Mouse (Mus musculus): ENCODE data around the gene Slc6a20a.

The Slc6a20a gene

GRCm38 (mm10) chr9:123651369-123651768 is 27.3 kb downstream of the Slc6a20a start:
- no peaks in the 10 kb centered on the region for H3K27me3 ChIP-seq (ENCODE audit: insufficient read depth, low read length)
- TF ChIP-seq CTCF (conservative IDR thresholded peaks at IDR 0.05; ENCODE audit: low read length): no peak
- TF ChIP-seq POU5F1 (IDR thresholded peaks at IDR 0.05; ENCODE audit: borderline replicate concordance, low read length): no peak
- TF ChIP-seq NANOG (IDR thresholded peaks at IDR 0.05; ENCODE audit: borderline replicate concordance, low read length): no peak

GRCm38 (mm10) chr9:123649785-123650511 is 28.7 kb downstream of the Slc6a20a start:
- no peaks in the 10 kb centered on the region for H3K36me3 ChIP-seq (ENCODE audit: insufficient read depth, low read length)
- TF ChIP-seq POU5F1 (IDR thresholded peaks at IDR 0.05; ENCODE audit: borderline replicate concordance, low read length): no peak
- TF ChIP-seq CTCF (conservative IDR thresholded peaks at IDR 0.05; ENCODE audit: low read length): no peak
- no peak for TF ChIP-seq NANOG (IDR thresholded peaks at IDR 0.05; ENCODE audit: borderline replicate concordance, low read length)
- H3K9me3 ChIP-seq (ENCODE audit: low read length): no peaks in the 10 kb centered on the region
- H3K27me3 ChIP-seq (ENCODE audit: insufficient read depth, low read length): no peaks in the 10 kb centered on the region
- no peaks in the 10 kb centered on the region for H3K4me1 ChIP-seq (replicated peaks; ENCODE audit: low read depth, low read length)
- H3K4me3 ChIP-seq (replicated peaks; ENCODE audit: low read length): no peak overlapping the region

More at GRCm38 (mm10) chr9:123651369-123651768, 27.3 kb downstream of the Slc6a20a start:
- no peaks in the 10 kb centered on the region for H3K4me1 ChIP-seq (replicated peaks; ENCODE audit: low read depth, low read length)
- no peaks in the 10 kb centered on the region for H3K9me3 ChIP-seq (ENCODE audit: low read length)
- no peaks in the 10 kb centered on the region for H3K36me3 ChIP-seq (ENCODE audit: insufficient read depth, low read length)
- H3K4me3 ChIP-seq (replicated peaks; ENCODE audit: low read length): peak overlapping the region; percentile 26; the same call in 1 of the 2 replicates

GRCm38 (mm10) chr9:123640106-123640505 is 38.6 kb downstream of the Slc6a20a start:
- no peaks in the 10 kb centered on the region for H3K4me1 ChIP-seq (replicated peaks; ENCODE audit: low read depth, low read length)
- H3K36me3 ChIP-seq (ENCODE audit: insufficient read depth, low read length): no peaks in the 10 kb centered on the region
- H3K4me3 ChIP-seq (replicated peaks; ENCODE audit: low read length): no peak overlapping the region
- TF ChIP-seq CTCF (conservative IDR thresholded peaks at IDR 0.05; ENCODE audit: low read length) (no peak), NANOG (IDR thresholded peaks at IDR 0.05; ENCODE audit: borderline replicate concordance, low read length) (no peak)
- no peaks in the 10 kb centered on the region for H3K27me3 ChIP-seq (ENCODE audit: insufficient read depth, low read length)
- no peaks in the 10 kb centered on the region for H3K9me3 ChIP-seq (ENCODE audit: low read length)

- H3K36me3 ChIP-seq (ENCODE audit: insufficient read depth, low read length): no peaks in the 10 kb centered on the region
- H3K9me3 ChIP-seq (ENCODE audit: low read length): no peaks in the 10 kb centered on the region
- TF ChIP-seq CTCF (conservative IDR thresholded peaks at IDR 0.05; ENCODE audit: low read length) (peak; percentile 47), POU5F1 (IDR thresholded peaks at IDR 0.05; ENCODE audit: borderline replicate concordance, low read length) (no peak)
- H3K27me3 ChIP-seq (ENCODE audit: insufficient read depth, low read length): no peaks in the 10 kb centered on the region
- no peak overlapping the region for H3K4me3 ChIP-seq (replicated peaks; ENCODE audit: low read length)
- H3K4me1 ChIP-seq (replicated peaks; ENCODE audit: low read depth, low read length): no peaks in the 10 kb centered on the region
These were observed 40.0 kb downstream of the Slc6a20a start for GRCm38 (mm10) chr9:123638668-123639089.

- TF ChIP-seq NANOG (IDR thresholded peaks at IDR 0.05; ENCODE audit: borderline replicate concordance, low read length): no peak
- H3K4me3 ChIP-seq (replicated peaks; ENCODE audit: low read length): no peak overlapping the region
- no peaks in the 10 kb centered on the region for H3K36me3 ChIP-seq (ENCODE audit: insufficient read depth, low read length)
- no peaks in the 10 kb centered on the region for H3K9me3 ChIP-seq (ENCODE audit: low read length)
- no peaks in the 10 kb centered on the region for H3K4me1 ChIP-seq (replicated peaks; ENCODE audit: low read depth, low read length)
- H3K27me3 ChIP-seq (ENCODE audit: insufficient read depth, low read length): no peaks in the 10 kb centered on the region
These were observed 40.5 kb downstream of the Slc6a20a start for GRCm38 (mm10) chr9:123638231-123638630.

GRCm38 (mm10) chr9:123636771-123637170 is 41.9 kb downstream of the Slc6a20a start:
- Histone ChIP-seq H3K27me3 (ENCODE audit: insufficient read depth, low read length) (no peaks in the 10 kb centered on the region), H3K4me1 (replicated peaks; ENCODE audit: low read depth, low read length) (no peaks in the 10 kb centered on the region), H3K36me3 (ENCODE audit: insufficient read depth, low read length) (no peaks in the 10 kb centered on the region), H3K9me3 (ENCODE audit: low read length) (no peaks in the 10 kb centered on the region), H3K4me3 (replicated peaks; ENCODE audit: low read length) (no peak overlapping the region)
- TF ChIP-seq CTCF (conservative IDR thresholded peaks at IDR 0.05; ENCODE audit: low read length) (no peak), POU5F1 (IDR thresholded peaks at IDR 0.05; ENCODE audit: borderline replicate concordance, low read length) (no peak), NANOG (IDR thresholded peaks at IDR 0.05; ENCODE audit: borderline replicate concordance, low read length) (no peak)

GRCm38 (mm10) chr9:123632993-123633392 is 45.7 kb downstream of the Slc6a20a start:
- H3K4me1 ChIP-seq (replicated peaks; ENCODE audit: low read depth, low read length): no peaks in the 10 kb centered on the region
- no peak for TF ChIP-seq NANOG (IDR thresholded peaks at IDR 0.05; ENCODE audit: borderline replicate concordance, low read length)
- TF ChIP-seq POU5F1 (IDR thresholded peaks at IDR 0.05; ENCODE audit: borderline replicate concordance, low read length): no peak
- no peak for TF ChIP-seq CTCF (conservative IDR thresholded peaks at IDR 0.05; ENCODE audit: low read length)
- no peak overlapping the region for H3K4me3 ChIP-seq (replicated peaks; ENCODE audit: low read length)

GRCm38 (mm10) chr9:123632281-123632680 is 46.4 kb downstream of the Slc6a20a start, which contains the start of gene Slc6a20b:
Slc6a20b (minus strand) TSS chr9:123632565.
- TF ChIP-seq NANOG (IDR thresholded peaks at IDR 0.05; ENCODE audit: borderline replicate concordance, low read length): no peak
- TF ChIP-seq CTCF (conservative IDR thresholded peaks at IDR 0.05; ENCODE audit: low read length): no peak
- TF ChIP-seq POU5F1 (IDR thresholded peaks at IDR 0.05; ENCODE audit: borderline replicate concordance, low read length): no peak
- H3K9me3 ChIP-seq (ENCODE audit: low read length): no peaks in the 10 kb centered on the region
- H3K27me3 ChIP-seq (ENCODE audit: insufficient read depth, low read length): no peaks in the 10 kb centered on the region
- H3K4me1 ChIP-seq (replicated peaks; ENCODE audit: low read depth, low read length): no peaks in the 10 kb centered on the region
- no peak within 1 kb of the TSS for H3K4me3 ChIP-seq (replicated peaks; ENCODE audit: low read length)
- H3K36me3 ChIP-seq (ENCODE audit: insufficient read depth, low read length): no peaks in the 10 kb centered on the region

More at GRCm38 (mm10) chr9:123632993-123633392, 45.7 kb downstream of the Slc6a20a start:
- Histone ChIP-seq H3K9me3 (ENCODE audit: low read length) (no peaks in the 10 kb centered on the region), H3K27me3 (ENCODE audit: insufficient read depth, low read length) (no peaks in the 10 kb centered on the region), H3K36me3 (ENCODE audit: insufficient read depth, low read length) (no peaks in the 10 kb centered on the region)

GRCm38 (mm10) chr9:123631666-123632065 is 47.0 kb downstream of the Slc6a20a start:
- no peak for TF ChIP-seq CTCF (conservative IDR thresholded peaks at IDR 0.05; ENCODE audit: low read length)
- no peak for TF ChIP-seq NANOG (IDR thresholded peaks at IDR 0.05; ENCODE audit: borderline replicate concordance, low read length)
- TF ChIP-seq POU5F1 (IDR thresholded peaks at IDR 0.05; ENCODE audit: borderline replicate concordance, low read length): no peak
- no peak overlapping the region for H3K4me3 ChIP-seq (replicated peaks; ENCODE audit: low read length)
- H3K27me3 ChIP-seq (ENCODE audit: insufficient read depth, low read length): no peaks in the 10 kb centered on the region
- no peaks in the 10 kb centered on the region for H3K36me3 ChIP-seq (ENCODE audit: insufficient read depth, low read length)
- no peaks in the 10 kb centered on the region for H3K9me3 ChIP-seq (ENCODE audit: low read length)
- H3K4me1 ChIP-seq (replicated peaks; ENCODE audit: low read depth, low read length): no peaks in the 10 kb centered on the region
